In genomic region chr11:103015881-103016825, GRCm38 (mm10) we compare ENCODE assay signal across 7 mouse cellular contexts. TPM values are rescaled to one million over a fixed set of nuclear protein-coding genes. Genes with fewer than 3 reads are reported as not detected.
A peak's percentile ranks its signal among the peaks of the same experiment; 100 is the strongest.
DNase-seq lines count a peak whose midpoint lies in the region; ATAC-seq and TF ChIP-seq lines count a peak whose summit lies in the region.

No protein-coding gene starts in this region.

- peak overlapping the region; percentile 75 for H3K4me3 ChIP-seq in C2C12 (ENCODE audit: insufficient read depth, poor library complexity, severe bottlenecking)
- H3K4me3 ChIP-seq in forebrain, embryonic 15.5 days: peak overlapping the region; percentile 55
- H3K4me3 ChIP-seq in liver, embryonic 16.5 days (ENCODE audit: low read depth, low read length): peak overlapping the region; percentile 87

- H3K4me1 ChIP-seq in forebrain, embryonic 15.5 days: peaks cover 17% of the 10 kb centered on the region
- peaks cover 16% of the 10 kb centered on the region for H3K4me1 ChIP-seq in liver, embryonic 16.5 days (ENCODE audit: control insufficient read depth, low read depth, low read length)

- peaks cover 54% of the 10 kb centered on the region for H3K79me2 ChIP-seq in C2C12 (ENCODE audit: control insufficient read depth, insufficient read depth)

- peak overlapping the region; percentile 65 for H3ac ChIP-seq in C2C12 (ENCODE audit: control insufficient read depth, insufficient read length, low read depth)

- WGBS in forebrain, embryonic 15.5 days: 45% methylated on average over 27 of the region's 27 CpGs
- whole genome bisulfite sequencing in liver, embryonic 16.5 days (ENCODE audit: insufficient replicate concordance): 37% methylated on average over 27 of the region's 27 CpGs

- H3K9ac ChIP-seq in forebrain, embryonic 15.5 days (replicated peaks): peak overlapping the region; percentile 72
- peak overlapping the region; percentile 82 for H3K9ac ChIP-seq in liver, embryonic 16.5 days (ENCODE audit: low read depth, low read length)

- ATAC-seq in forebrain, embryonic 15.5 days (replicated peaks): no peak
- ATAC-seq in liver, embryonic 16.5 days (ENCODE audit: low read depth): no peak

- peak; percentile 60 for DNase-seq in 416B (ENCODE audit: low read depth)
- no peak for DNase-seq in MN1 (ENCODE audit: low spot score)
- no peak for DNase-seq in cerebellum, adult 11-12 months
- DNase-seq in ovary, postnatal 14 days (ENCODE audit: low spot score): no peak

- H3K27ac ChIP-seq in forebrain, embryonic 15.5 days (replicated peaks): peak overlapping the region; percentile 90
- H3K27ac ChIP-seq in liver, embryonic 16.5 days (ENCODE audit: low read length): peak overlapping the region; percentile 84

- H3K36me3 ChIP-seq in C2C12 (ENCODE audit: control insufficient read depth, insufficient read depth): peaks cover 16% of the 10 kb centered on the region
- H3K36me3 ChIP-seq in forebrain, embryonic 15.5 days: no peaks in the 10 kb centered on the region
- no peaks in the 10 kb centered on the region for H3K36me3 ChIP-seq in liver, embryonic 16.5 days (ENCODE audit: control insufficient read depth, insufficient read depth)

- peak overlapping the region; percentile 64 for H3K4me2 ChIP-seq in forebrain, embryonic 15.5 days (replicated peaks)
- peak overlapping the region; percentile 90 for H3K4me2 ChIP-seq in liver, embryonic 16.5 days (ENCODE audit: low read depth, low read length)

- no peaks in the 10 kb centered on the region for H3K9me3 ChIP-seq in forebrain, embryonic 15.5 days
- no peaks in the 10 kb centered on the region for H3K9me3 ChIP-seq in liver, embryonic 16.5 days (replicated peaks; ENCODE audit: control insufficient read depth, low read length)

- no peaks in the 10 kb centered on the region for H3K27me3 ChIP-seq in C2C12 (ENCODE audit: control insufficient read depth, insufficient read depth, insufficient read length)
- no peaks in the 10 kb centered on the region for H3K27me3 ChIP-seq in forebrain, embryonic 15.5 days
- H3K27me3 ChIP-seq in liver, embryonic 16.5 days (ENCODE audit: control insufficient read depth, insufficient read depth, low read depth, low read length): no peaks in the 10 kb centered on the region

- peaks cover 42% of the 10 kb centered on the region for H3K79me3 ChIP-seq in C2C12 (ENCODE audit: low read depth)

- TF ChIP-seq CTCF in C2C12 (IDR thresholded peaks at IDR 0.05; ENCODE audit: control insufficient read depth, insufficient read depth, insufficient read length): no peak

TF ChIP-seq in C2C12, 6 proteins besides CTCF, POLR2A, EP300 and RAD21:
- TF ChIP-seq CEBPB (IDR thresholded peaks at IDR 0.05; ENCODE audit: low read depth): peak; percentile 30
- TF ChIP-seq MAX (IDR thresholded peaks at IDR 0.05): no peak

RNA-seq across cellular contexts. Expression of gene Nmt1, which starts 11.8 kb away (rescaled TPM):
- polyA plus RNA-seq in C2C12 (2012; fragmentation: generic; extraction: Trizol): 64.9 TPM
- polyA plus RNA-seq in forebrain, embryonic 15.5 days (2015; fragmentation: Nextera tagmentation; extraction: Ambion mirVana): 41.0 and 43.9 TPM in 2 replicates
- 32.1 and 36.6 TPM in 2 replicates for polyA plus RNA-seq in liver, embryonic 16.5 days (2015; fragmentation: Nextera tagmentation; extraction: Ambion mirVana)

RNA-seq across cellular contexts. Expression of gene Dcakd, which starts 12.0 kb away (rescaled TPM):
- polyA plus RNA-seq in C2C12 (2012; fragmentation: generic; extraction: Trizol): 185 TPM
- polyA plus RNA-seq in forebrain, embryonic 15.5 days (2015; fragmentation: Nextera tagmentation; extraction: Ambion mirVana): 152 and 168 TPM in 2 replicates
- polyA plus RNA-seq in liver, embryonic 16.5 days (2015; fragmentation: Nextera tagmentation; extraction: Ambion mirVana): 22.9 and 29.0 TPM in 2 replicates
